Mouse (Mus musculus) bone marrow, adult 2 months (tissue): ENCODE measurements at regions not wholly inside any gene's neighbourhood (a gene's known extent, or its start where the extent isn't known, plus 50 kb on each side); places are given as distances from the start of the nearest gene placed in this dataset.

Experiments
- CTCF ChIP-seq: fragments of 200-500 bp; IDR thresholded peaks from 2 replicates; pipeline ENCODE4 v1.5.1; 2011; ENCODE audit warnings: low read length, control low read depth; ENCODE audit not compliant: control insufficient read depth, insufficient read depth
- POLR2A ChIP-seq: fragments of 200-500 bp; IDR thresholded peaks from 2 replicates; pipeline ENCODE4 v1.6.1; 2011; ENCODE audit warnings: low read depth, mild to moderate bottlenecking, control low read depth, low read length, borderline replicate concordance; ENCODE audit not compliant: control insufficient read depth

- TF ChIP-seq POLR2A, result no peak
- no peak for TF ChIP-seq CTCF
Measured at GRCm38 (mm10) chr1:128766894-128767268, 174.8 kb upstream of the Cxcr4 start.
